Mouse (Mus musculus): Measurements from ENCODE around the gene Itgax. TPM values are rescaled to one million over a fixed set of nuclear protein-coding genes. Genes with fewer than 3 reads are reported as not detected.

Gene Itgax
- polyA plus RNA-seq (2017; shearing (Covaris generic)), result 0.56 TPM

DNA sequence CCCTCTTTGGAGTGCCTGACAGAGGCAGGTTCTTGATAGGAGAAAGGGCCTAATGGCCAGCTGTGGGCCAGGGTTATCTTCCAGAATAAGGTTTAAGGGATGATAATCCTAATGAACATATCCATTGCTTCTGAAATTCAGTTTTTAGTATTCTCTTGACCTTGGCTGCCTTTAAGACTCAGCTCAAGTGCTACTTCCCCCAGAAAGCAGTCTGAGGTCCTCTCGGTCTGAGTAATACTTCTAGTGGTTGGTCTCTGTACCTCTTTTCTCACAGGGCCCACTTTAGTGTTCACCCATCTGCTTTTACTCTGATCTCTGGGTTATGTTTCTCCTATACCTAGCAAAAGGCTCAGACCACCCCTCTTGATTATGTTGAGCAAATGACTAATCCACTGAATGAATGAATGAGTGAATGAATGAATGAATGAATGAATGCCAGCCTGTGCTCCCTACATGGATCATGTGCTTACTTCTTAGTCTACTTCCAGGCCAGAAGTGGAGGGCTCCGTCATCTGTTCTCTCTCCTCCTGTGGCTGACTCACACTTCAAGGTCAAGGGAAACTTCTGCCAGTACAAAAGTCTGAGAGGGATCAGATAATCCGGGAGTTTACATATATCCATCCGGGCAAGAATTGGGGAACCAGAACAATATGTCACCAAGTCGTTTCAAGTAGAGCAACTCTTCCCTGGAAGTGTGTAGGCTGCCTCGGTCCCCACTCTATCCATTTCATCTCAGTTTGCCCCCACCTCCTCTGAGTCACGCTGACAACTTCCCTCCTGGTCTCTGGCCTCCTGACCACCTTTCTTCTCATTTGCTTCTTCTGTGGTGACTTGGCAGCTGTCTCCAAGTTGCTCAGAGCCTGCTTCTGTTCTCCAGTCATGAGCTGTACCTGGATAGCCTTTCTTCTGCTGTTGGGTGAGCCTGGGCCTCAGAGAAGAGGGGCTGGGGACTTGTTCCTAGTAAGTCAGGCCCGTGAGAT is at the start of gene Itgax:
Gene Itgax (plus strand): TSS at position 807 of the 980 bp plus-strand sequence.

DNA sequence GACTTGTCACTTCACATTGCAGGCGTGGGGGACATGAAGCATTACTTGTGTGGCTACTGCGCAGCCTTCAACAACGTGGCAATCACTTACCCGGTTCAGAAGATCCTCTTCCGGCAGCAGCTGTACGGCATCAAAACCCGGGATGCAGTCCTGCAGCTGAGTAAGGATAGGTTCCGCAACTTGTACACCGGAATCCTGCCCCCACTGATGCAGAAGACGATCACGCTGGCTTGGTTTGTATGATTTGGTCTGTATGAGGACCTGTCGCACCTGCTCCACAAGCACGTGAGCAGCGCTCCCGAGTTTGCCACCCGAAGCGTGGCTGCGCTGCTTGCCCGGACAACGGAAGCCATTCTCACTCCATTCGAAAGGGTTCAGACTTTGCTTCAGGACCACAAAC is 24.7 kb downstream of the Itgax start, which contains the start of gene Itgad:
Gene Itgad (plus strand): TSS at position 301 of the 400 bp plus-strand sequence.

Other genes with a start within 250 kb of the Itgax start
- 0.48 TPM for gene Prss53, start 238.6 kb upstream of the Itgax start, polyA plus RNA-seq (2017; shearing (Covaris generic))
- gene Gm21974, start 234.1 kb upstream of the Itgax start, polyA plus RNA-seq (2017; shearing (Covaris generic)), result not detected
- 34.1 TPM for gene Vkorc1, start 233.9 kb upstream of the Itgax start, polyA plus RNA-seq (2017; shearing (Covaris generic))
- gene Bckdk, start 225.5 kb upstream of the Itgax start, polyA plus RNA-seq (2017; shearing (Covaris generic)), result 68.1 TPM
- gene Kat8, start 217.0 kb upstream of the Itgax start, polyA plus RNA-seq (2017; shearing (Covaris generic)), result 46.5 TPM
- gene Prss8, start 199.4 kb upstream of the Itgax start, polyA plus RNA-seq (2017; shearing (Covaris generic)), result 0.11 TPM
- gene Prss36, start 182.8 kb upstream of the Itgax start, polyA plus RNA-seq (2017; shearing (Covaris generic)), result 4.2 TPM
- gene Fus, start 162.1 kb upstream of the Itgax start, polyA plus RNA-seq (2017; shearing (Covaris generic)), result 152 TPM
- 292 TPM for gene Pycard, start 135.7 kb upstream of the Itgax start, polyA plus RNA-seq (2017; shearing (Covaris generic))
- not detected for gene Trim72, start 125.6 kb upstream of the Itgax start, polyA plus RNA-seq (2017; shearing (Covaris generic))
- 0.92 TPM for gene Itgam, start 66.9 kb upstream of the Itgax start, polyA plus RNA-seq (2017; shearing (Covaris generic))
- not detected for gene Gm49368, start 66.9 kb upstream of the Itgax start, polyA plus RNA-seq (2017; shearing (Covaris generic))
- 1.5 TPM for gene Itgad, start 24.8 kb downstream of the Itgax start, polyA plus RNA-seq (2017; shearing (Covaris generic))
- gene Cox6a2, start 76.8 kb downstream of the Itgax start, polyA plus RNA-seq (2017; shearing (Covaris generic)), result not detected
- gene Armc5, start 107.8 kb downstream of the Itgax start, polyA plus RNA-seq (2017; shearing (Covaris generic)), result 23.1 TPM
- gene 9130023H24Rik, start 108.5 kb downstream of the Itgax start, polyA plus RNA-seq (2017; shearing (Covaris generic)), result 2.6 TPM
- gene Tgfb1i1, start 117.3 kb downstream of the Itgax start, polyA plus RNA-seq (2017; shearing (Covaris generic)), result 1.6 TPM
- 0.48 TPM for gene Slc5a2, start 136.1 kb downstream of the Itgax start, polyA plus RNA-seq (2017; shearing (Covaris generic))
- 35.8 TPM for gene BC017158, start 168.6 kb downstream of the Itgax start, polyA plus RNA-seq (2017; shearing (Covaris generic))

All from CD4-positive, CD25-positive, alpha-beta regulatory T cell (primary cell).